Mouse (Mus musculus): Measurements from ENCODE around the gene Pef1. TPM values are rescaled to one million over a fixed set of nuclear protein-coding genes. Genes with fewer than 3 reads are reported as not detected.
A peak's percentile ranks its signal among the peaks of the same experiment; 100 is the strongest.

Gene Pef1
- polyA plus RNA-seq, 1 experiment: 47.1 TPM

DNA sequence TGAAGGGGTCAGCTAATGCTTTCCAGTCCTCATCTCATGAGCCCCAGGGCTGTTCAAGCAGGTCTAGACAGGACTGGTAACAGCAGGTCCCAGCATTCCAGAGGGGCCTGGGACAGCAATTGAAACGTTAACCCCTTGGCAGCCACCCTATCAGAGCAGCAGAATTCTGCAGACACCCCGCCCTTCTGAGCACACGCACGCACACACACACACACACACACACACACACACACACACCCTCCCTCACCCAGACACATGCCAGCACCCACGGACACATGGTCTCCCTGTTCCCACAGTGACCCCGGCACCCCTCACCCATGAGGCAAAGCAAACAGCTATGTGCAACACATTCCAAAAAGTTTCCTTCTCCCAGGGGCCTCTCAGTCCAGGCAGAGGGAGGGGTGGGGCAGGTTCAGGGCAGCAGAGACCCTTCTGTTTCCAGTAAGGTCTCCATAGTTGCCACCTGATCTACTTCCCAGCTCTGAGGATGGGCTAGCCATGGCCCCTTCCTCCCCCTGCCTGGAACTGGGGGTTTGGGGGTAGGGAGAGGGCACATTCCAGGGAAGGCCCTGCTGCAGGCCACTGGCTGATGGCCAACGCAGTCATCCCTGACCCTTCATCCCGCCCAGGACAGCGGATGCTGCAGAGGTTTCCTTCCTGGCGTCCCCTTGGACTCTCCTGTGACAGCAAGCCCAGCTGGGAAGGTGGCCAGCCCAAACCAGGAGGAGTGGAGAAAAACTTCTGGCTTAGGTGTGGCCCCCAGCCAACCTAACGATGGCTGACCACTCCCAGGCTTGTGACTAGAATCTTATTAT is 69.8 kb downstream of the Pef1 start:
- Histone ChIP-seq H3K4me1 (ENCODE audit: control insufficient read depth, insufficient read depth, insufficient read length) (no peaks in the 10 kb centered on the region), H3K36me3 (ENCODE audit: control insufficient read depth, insufficient read depth, low read length) (no peaks in the 10 kb centered on the region), H3K27ac (ENCODE audit: insufficient read depth, low read length) (peak overlapping the region; percentile 45; the same call in 1 of the 2 replicates), H3K4me3 (ENCODE audit: extremely low read depth, insufficient read depth, insufficient read length) (no peak overlapping the region), H3K27me3 (ENCODE audit: control insufficient read depth, insufficient read depth, low read length) (no peaks in the 10 kb centered on the region)
- no peak for DNase-seq (ENCODE audit: low read depth in 1 of 2, low spot score in 2 of 2)
- TF ChIP-seq POLR2A (IDR thresholded peaks at IDR 0.05; ENCODE audit: low read depth, low read length) (no peak), CTCF (IDR thresholded peaks at IDR 0.05; ENCODE audit: extremely low read depth, insufficient read depth, insufficient read length, insufficient replicate concordance) (no peak)
- WGBS: 82% methylated on average over 11 of the region's 11 CpGs

DNA sequence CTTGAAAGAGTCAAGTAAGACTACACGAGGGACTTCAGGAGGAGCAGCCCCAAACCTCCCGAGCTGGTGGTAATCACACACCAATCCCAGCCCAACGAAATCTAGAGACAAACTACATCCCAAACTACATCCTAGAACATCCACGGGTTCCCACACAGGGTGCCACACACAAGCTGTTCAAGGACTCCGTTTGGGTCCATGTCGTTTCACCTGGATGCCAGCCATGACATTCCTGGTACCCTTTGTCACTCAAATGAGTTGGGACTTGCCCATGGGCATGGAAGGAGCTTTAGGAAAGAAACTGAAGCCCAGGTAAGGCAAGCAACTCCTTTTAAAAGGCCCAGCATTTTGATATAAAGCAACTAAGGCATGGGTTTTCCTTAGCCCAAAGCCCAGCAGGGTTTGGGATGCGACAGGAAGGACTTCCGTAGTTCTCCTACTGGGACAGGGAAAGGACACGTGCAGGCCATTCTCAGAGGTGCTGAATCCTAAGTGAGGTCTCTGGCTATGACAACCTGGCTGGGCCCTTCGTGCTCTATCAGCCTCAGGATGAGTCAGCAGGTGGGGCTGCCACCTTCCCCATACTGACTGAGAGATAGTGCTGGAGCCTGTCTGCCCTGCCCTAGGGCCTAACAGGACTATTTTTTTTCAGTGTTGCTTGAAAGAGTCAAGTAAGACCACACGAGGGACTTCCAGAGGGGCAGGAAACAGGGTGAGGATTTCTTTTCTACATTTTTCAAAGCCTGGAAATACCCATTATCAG is 70.9 kb downstream of the Pef1 start:
- H3K4me1 ChIP-seq (ENCODE audit: control insufficient read depth, insufficient read depth, insufficient read length): no peaks in the 10 kb centered on the region
- peak overlapping the region; percentile 77 for H3K27ac ChIP-seq (ENCODE audit: insufficient read depth, low read length)
- DNase-seq (ENCODE audit: low read depth in 1 of 2, low spot score in 2 of 2): no peak
- H3K27me3 ChIP-seq (ENCODE audit: control insufficient read depth, insufficient read depth, low read length): no peaks in the 10 kb centered on the region
- H3K4me3 ChIP-seq (ENCODE audit: extremely low read depth, insufficient read depth, insufficient read length): peak overlapping the region; percentile 53
- TF ChIP-seq POLR2A (IDR thresholded peaks at IDR 0.05; ENCODE audit: low read depth, low read length) (no peak), CTCF (IDR thresholded peaks at IDR 0.05; ENCODE audit: extremely low read depth, insufficient read depth, insufficient read length, insufficient replicate concordance) (no peak)
- WGBS: 70% methylated on average over 11 of the region's 11 CpGs
- no peaks in the 10 kb centered on the region for H3K36me3 ChIP-seq (ENCODE audit: control insufficient read depth, insufficient read depth, low read length)

DNA sequence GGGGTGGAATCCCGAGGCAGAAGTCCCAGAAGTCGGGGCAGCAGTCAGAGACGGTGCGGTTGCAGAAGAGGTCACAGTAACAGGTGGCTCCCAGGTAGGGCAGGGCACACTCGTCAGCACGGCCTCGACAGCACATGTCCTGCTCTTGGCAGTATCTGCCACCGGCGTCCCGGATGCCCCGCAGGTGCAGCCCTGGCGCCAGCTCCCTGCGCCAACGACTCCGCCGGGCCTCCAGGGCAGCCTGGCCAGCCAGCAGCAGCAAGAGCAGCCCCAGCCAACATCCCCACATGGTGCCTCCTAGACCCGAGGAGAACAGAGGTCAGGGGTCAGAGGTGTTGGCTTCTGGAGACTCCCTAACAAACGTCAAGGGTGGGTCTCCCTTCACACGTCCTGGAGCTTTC is 71.6 kb downstream of the Pef1 start:
- Histone ChIP-seq H3K27me3 (ENCODE audit: control insufficient read depth, insufficient read depth, low read length) (no peaks in the 10 kb centered on the region), H3K36me3 (ENCODE audit: control insufficient read depth, insufficient read depth, low read length) (no peaks in the 10 kb centered on the region), H3K4me3 (ENCODE audit: extremely low read depth, insufficient read depth, insufficient read length) (peak overlapping the region; percentile 53), H3K27ac (ENCODE audit: insufficient read depth, low read length) (peak overlapping the region; percentile 77), H3K4me1 (ENCODE audit: control insufficient read depth, insufficient read depth, insufficient read length) (no peaks in the 10 kb centered on the region)
- TF ChIP-seq CTCF (IDR thresholded peaks at IDR 0.05; ENCODE audit: extremely low read depth, insufficient read depth, insufficient read length, insufficient replicate concordance) (no peak), POLR2A (IDR thresholded peaks at IDR 0.05; ENCODE audit: low read depth, low read length) (no peak)
- WGBS: 71% methylated on average over 19 of the region's 19 CpGs
- DNase-seq (ENCODE audit: low read depth in 1 of 2, low spot score in 2 of 2): no peak

DNA sequence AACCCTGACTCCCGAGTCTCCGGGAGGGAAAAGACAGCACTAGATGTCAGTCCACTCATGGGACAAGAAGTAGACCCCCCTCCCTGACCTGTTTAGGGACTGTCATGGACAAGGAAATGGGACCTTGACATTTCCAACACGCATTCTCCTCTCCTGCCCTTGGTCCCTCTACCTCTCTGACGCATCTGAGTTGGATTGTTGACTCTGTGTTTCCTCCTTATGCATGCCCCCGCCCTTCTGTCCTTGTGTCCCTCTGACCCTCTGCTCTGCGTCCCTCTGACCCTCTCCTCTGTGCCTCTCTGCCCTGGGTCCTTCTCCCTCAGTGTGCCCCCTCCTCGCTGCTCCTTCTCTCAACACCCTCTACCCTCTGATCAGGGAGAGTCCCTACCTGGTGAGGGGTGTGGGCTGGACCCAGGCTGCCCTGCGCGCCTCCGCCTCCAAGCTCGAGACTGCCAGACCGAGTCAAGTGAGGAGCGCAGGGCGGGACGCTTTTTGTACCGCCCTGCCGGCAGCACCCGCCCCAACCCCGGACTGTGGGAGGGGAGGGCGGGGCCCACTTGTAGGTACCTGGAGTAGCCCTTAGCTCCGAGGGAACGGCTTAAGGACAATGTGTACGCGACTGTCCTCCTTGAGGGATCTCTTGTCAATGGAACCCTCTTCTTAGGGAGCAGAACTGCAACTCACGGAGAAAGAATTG is 72.1 kb downstream of the Pef1 start:
- H3K4me1 ChIP-seq (ENCODE audit: control insufficient read depth, insufficient read depth, insufficient read length): no peaks in the 10 kb centered on the region
- H3K36me3 ChIP-seq (ENCODE audit: control insufficient read depth, insufficient read depth, low read length): no peaks in the 10 kb centered on the region
- peak overlapping the region; percentile 77 for H3K27ac ChIP-seq (ENCODE audit: insufficient read depth, low read length)
- H3K27me3 ChIP-seq (ENCODE audit: control insufficient read depth, insufficient read depth, low read length): no peaks in the 10 kb centered on the region
- DNase-seq (ENCODE audit: low read depth in 1 of 2, low spot score in 2 of 2): no peak
- TF ChIP-seq CTCF (IDR thresholded peaks at IDR 0.05; ENCODE audit: extremely low read depth, insufficient read depth, insufficient read length, insufficient replicate concordance): no peak
- TF ChIP-seq POLR2A (IDR thresholded peaks at IDR 0.05; ENCODE audit: low read depth, low read length): no peak
- 11% methylated on average over 25 of the region's 25 CpGs for WGBS
- peak overlapping the region; percentile 53 for H3K4me3 ChIP-seq (ENCODE audit: extremely low read depth, insufficient read depth, insufficient read length)

DNA sequence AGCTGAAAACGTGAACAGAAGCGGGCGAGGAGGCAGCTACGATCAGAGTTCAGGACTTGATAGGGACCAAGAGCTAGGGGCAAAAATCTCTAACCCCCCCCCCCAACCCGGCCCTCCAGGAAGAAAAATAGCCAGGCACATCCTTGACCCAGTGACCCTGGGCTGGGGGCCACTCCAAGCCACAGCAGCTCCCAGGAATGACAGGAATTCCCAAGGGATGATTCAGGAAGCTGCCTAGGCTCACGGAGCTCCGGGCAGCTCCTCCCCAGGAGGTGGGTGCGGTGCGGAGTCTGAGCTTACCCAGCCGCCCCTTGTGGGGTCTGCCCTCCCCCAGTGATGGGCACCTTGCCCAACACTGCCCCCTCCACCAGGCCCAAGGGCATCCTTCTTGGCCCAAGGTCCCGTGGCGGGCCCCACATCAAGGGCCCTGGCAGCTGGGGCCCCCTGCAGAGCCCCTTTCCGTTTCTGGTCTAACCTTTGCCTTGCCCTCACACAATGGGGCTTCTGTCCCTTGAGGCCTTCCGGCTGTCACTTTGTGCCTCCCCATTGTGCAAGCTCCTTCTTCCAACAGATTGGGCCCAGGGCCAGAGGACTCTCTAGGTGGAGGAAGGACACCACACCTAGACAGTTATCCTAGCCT is 72.8 kb downstream of the Pef1 start, which contains the start of gene Tinagl1:
Gene Tinagl1, minus strand, starts transcription at position 51 of the 640 bp plus-strand sequence.
- Histone ChIP-seq H3K36me3 (ENCODE audit: control insufficient read depth, insufficient read depth, low read length) (no peaks in the 10 kb centered on the region), H3K4me1 (ENCODE audit: control insufficient read depth, insufficient read depth, insufficient read length) (no peaks in the 10 kb centered on the region), H3K27ac (ENCODE audit: insufficient read depth, low read length) (peak within 1 kb of the TSS; percentile 77), H3K4me3 (ENCODE audit: extremely low read depth, insufficient read depth, insufficient read length) (peak within 1 kb of the TSS; percentile 53), H3K27me3 (ENCODE audit: control insufficient read depth, insufficient read depth, low read length) (no peaks in the 10 kb centered on the region)
- TF ChIP-seq POLR2A (IDR thresholded peaks at IDR 0.05; ENCODE audit: low read depth, low read length): no peak
- TF ChIP-seq CTCF (IDR thresholded peaks at IDR 0.05; ENCODE audit: extremely low read depth, insufficient read depth, insufficient read length, insufficient replicate concordance): no peak
- 7% methylated on average over 14 of the region's 14 CpGs for WGBS
- DNase-seq (ENCODE audit: low read depth in 1 of 2, low spot score in 2 of 2): no peak

DNA sequence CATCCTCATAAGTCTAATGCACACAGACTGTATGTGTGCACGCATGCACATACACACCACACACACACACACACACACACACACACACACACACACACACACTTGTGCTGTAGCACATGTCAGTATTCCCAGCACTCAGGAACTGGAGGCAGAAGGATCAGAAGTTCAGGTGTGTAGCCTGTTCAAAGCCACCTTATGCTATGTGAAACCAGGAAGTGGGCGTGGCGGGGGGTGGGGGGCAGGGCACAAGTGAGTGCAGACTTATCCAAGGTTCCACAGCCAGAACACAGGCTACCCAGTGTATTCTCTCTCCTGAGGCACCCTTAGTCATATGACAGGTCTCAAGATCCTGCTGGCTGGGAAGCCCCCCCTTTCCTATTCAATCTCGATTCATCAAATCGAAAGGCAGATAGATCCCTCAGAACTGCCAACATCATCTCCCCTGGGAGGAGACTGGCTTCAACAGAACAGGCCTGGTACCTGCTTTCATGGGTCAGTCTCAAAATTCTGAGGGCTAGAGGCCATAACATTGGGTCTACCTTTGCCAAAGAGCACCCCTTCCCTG is 73.9 kb downstream of the Pef1 start:
- 55% methylated on average over 5 of the region's 5 CpGs for WGBS
- Histone ChIP-seq H3K27me3 (ENCODE audit: control insufficient read depth, insufficient read depth, low read length) (no peaks in the 10 kb centered on the region), H3K36me3 (ENCODE audit: control insufficient read depth, insufficient read depth, low read length) (no peaks in the 10 kb centered on the region), H3K4me3 (ENCODE audit: extremely low read depth, insufficient read depth, insufficient read length) (no peak overlapping the region), H3K4me1 (ENCODE audit: control insufficient read depth, insufficient read depth, insufficient read length) (no peaks in the 10 kb centered on the region), H3K27ac (ENCODE audit: insufficient read depth, low read length) (no peak overlapping the region)
- TF ChIP-seq POLR2A (IDR thresholded peaks at IDR 0.05; ENCODE audit: low read depth, low read length): no peak
- TF ChIP-seq CTCF (IDR thresholded peaks at IDR 0.05; ENCODE audit: extremely low read depth, insufficient read depth, insufficient read length, insufficient replicate concordance): no peak
- no peak for DNase-seq (ENCODE audit: low read depth in 1 of 2, low spot score in 2 of 2)

Measured in spleen, adult 2 months (tissue).